Mouse (Mus musculus): ENCODE measurements around the gene Grin2a. TPM values are rescaled to one million over a fixed set of nuclear protein-coding genes. Genes with fewer than 3 reads are reported as not detected.
A peak's percentile ranks its signal among the peaks of the same experiment; 100 is the strongest.

Grin2a gene
- polyA plus RNA-seq, 1 experiment from 2014 or later: not detected

- ATAC-seq (no peak), DNase-seq (no peak)
- Histone ChIP-seq H3K9ac (replicated peaks) (no peak overlapping the region), H3K4me3 (ENCODE audit: low read depth, low read length) (no peak overlapping the region), H3K4me2 (ENCODE audit: low read depth, low read length) (no peak overlapping the region), H3K27ac (ENCODE audit: low read depth) (no peak overlapping the region), H3K4me1 (ENCODE audit: insufficient read depth) (no peaks in the 10 kb centered on the region), H3K36me3 (replicated peaks; ENCODE audit: insufficient read depth, low read length) (no peaks in the 10 kb centered on the region), H3K9me3 (ENCODE audit: low read length) (no peaks in the 10 kb centered on the region), H3K27me3 (ENCODE audit: insufficient read depth, low read length) (no peaks in the 10 kb centered on the region)
- WGBS (ENCODE audit: insufficient replicate concordance): 71% methylated on average over 6 of the region's 6 CpGs
- no peak for TF ChIP-seq EP300 (IDR thresholded peaks at IDR 0.05; ENCODE audit: low read depth)
- no peak for TF ChIP-seq CTCF (IDR thresholded peaks at IDR 0.05; ENCODE audit: low read depth)
Observed at GRCm38 (mm10) chr16:9532843-9533532, 462.4 kb downstream of the Grin2a start.

GRCm38 (mm10) chr16:9527214-9527613 is 468.1 kb downstream of the Grin2a start:
- TF ChIP-seq CTCF (IDR thresholded peaks at IDR 0.05; ENCODE audit: low read depth): no peak
- TF ChIP-seq EP300 (IDR thresholded peaks at IDR 0.05; ENCODE audit: low read depth): no peak
- 46% methylated on average over 5 of the region's 5 CpGs for WGBS (ENCODE audit: insufficient replicate concordance)
- Histone ChIP-seq H3K4me3 (ENCODE audit: low read depth, low read length) (no peak overlapping the region), H3K9ac (replicated peaks) (no peak overlapping the region), H3K27me3 (ENCODE audit: insufficient read depth, low read length) (no peaks in the 10 kb centered on the region), H3K36me3 (replicated peaks; ENCODE audit: insufficient read depth, low read length) (no peaks in the 10 kb centered on the region), H3K4me2 (ENCODE audit: low read depth, low read length) (no peak overlapping the region), H3K4me1 (ENCODE audit: insufficient read depth) (no peaks in the 10 kb centered on the region; the same call in 1 of the 2 replicates), H3K27ac (ENCODE audit: low read depth) (no peak overlapping the region), H3K9me3 (ENCODE audit: low read length) (peaks cover 3% of the 10 kb centered on the region; the same call in 1 of the 2 replicates)
- ATAC-seq (peak; percentile 49; the same call in 1 of the 2 replicates), DNase-seq (no peak)

- Histone ChIP-seq H3K4me2 (ENCODE audit: low read depth, low read length) (no peak overlapping the region), H3K36me3 (replicated peaks; ENCODE audit: insufficient read depth, low read length) (no peaks in the 10 kb centered on the region), H3K27ac (ENCODE audit: low read depth) (no peak overlapping the region), H3K27me3 (ENCODE audit: insufficient read depth, low read length) (no peaks in the 10 kb centered on the region), H3K9me3 (ENCODE audit: low read length) (peaks cover 3% of the 10 kb centered on the region; the same call in 1 of the 2 replicates), H3K9ac (replicated peaks) (no peak overlapping the region), H3K4me3 (ENCODE audit: low read depth, low read length) (no peak overlapping the region), H3K4me1 (ENCODE audit: insufficient read depth) (no peaks in the 10 kb centered on the region; the same call in 1 of the 2 replicates)
- no peak for DNase-seq
- TF ChIP-seq CTCF (IDR thresholded peaks at IDR 0.05; ENCODE audit: low read depth) (peak; percentile 21; the same call in 1 of the 2 replicates), EP300 (IDR thresholded peaks at IDR 0.05; ENCODE audit: low read depth) (no peak)
- ATAC-seq: no peak
Observed at GRCm38 (mm10) chr16:9523314-9523713, 472.0 kb downstream of the Grin2a start.

Other genes starting within 250 kb of the Grin2a start
- gene Rpl39l, start 174.7 kb upstream of the Grin2a start, polyA plus RNA-seq (2015; fragmentation: Nextera tagmentation; extraction: Ambion mirVana): 0.32 and 0.47 TPM in 2 replicates
- 0.09 TPM in 1 of 2 replicates, not detected in the other for gene Atf7ip2, start 197.2 kb upstream of the Grin2a start, polyA plus RNA-seq (2015; fragmentation: Nextera tagmentation; extraction: Ambion mirVana)